Mouse (Mus musculus): ENCODE measurements at regions not wholly inside any gene's neighbourhood (a gene's known extent, or its start where the extent isn't known, plus 50 kb on each side); places are given as distances from the start of the nearest gene placed in this dataset.

- no peak for TF ChIP-seq POLR2A (IDR thresholded peaks at IDR 0.05; ENCODE audit: borderline replicate concordance, insufficient read depth, low read length)
- TF ChIP-seq CTCF (IDR thresholded peaks at IDR 0.05; ENCODE audit: borderline replicate concordance, insufficient read depth, low read depth, low read length), result no peak
Observed at GRCm38 (mm10) chr13:113536306-113536705, 82.1 kb downstream of the Snx18 start.
